Mouse (Mus musculus): Measurements from ENCODE around the gene Vti1b. TPM values are rescaled to one million over a fixed set of nuclear protein-coding genes. Genes with fewer than 3 reads are reported as not detected.
A peak's percentile ranks its signal among the peaks of the same experiment; 100 is the strongest.

The Vti1b gene
- polyA plus RNA-seq, 1 experiment from 2014 or later, result 109 TPM

GRCm38 (mm10) chr12:79131706-79132460 is 40.6 kb downstream of the Vti1b start:
- peaks cover 44% of the 10 kb centered on the region for H3K27me3 ChIP-seq (ENCODE audit: insufficient read depth, poor library complexity, severe bottlenecking)
- H3K4me3 ChIP-seq, result peak overlapping the region; percentile 62
- no peak for DNase-seq (ENCODE audit: low spot score)
- no peak overlapping the region for H3K27ac ChIP-seq
- no peaks in the 10 kb centered on the region for H3K36me3 ChIP-seq
- 31% methylated on average over 5 of the region's 5 CpGs for WGBS
- peaks cover 18% of the 10 kb centered on the region for H3K4me1 ChIP-seq (replicated peaks)
- no peaks in the 10 kb centered on the region for H3K9me3 ChIP-seq

DNA sequence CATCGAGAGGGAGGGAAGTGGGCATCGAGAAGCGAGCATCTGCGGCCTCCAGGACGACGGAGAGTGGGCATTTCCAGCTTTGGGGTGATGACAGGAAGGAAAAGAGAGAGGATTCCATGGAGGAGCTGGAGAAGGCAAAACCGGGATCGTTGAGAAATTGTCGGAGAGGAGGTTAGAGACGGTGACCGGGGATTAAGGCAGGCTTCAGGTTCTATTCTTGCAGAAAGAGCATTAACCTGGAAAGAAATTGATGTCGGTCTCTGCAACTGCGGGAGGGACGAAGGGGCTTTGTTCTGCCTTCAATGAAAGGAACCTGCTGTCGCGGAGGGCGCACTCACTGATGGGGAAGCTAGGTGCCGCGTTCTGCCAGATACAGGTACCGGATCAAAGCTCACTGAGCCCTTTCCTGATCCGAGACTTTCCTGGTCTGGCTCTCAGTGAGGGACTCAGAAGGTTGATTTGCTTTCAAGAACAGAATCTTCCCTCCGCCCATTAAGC is 41.2 kb downstream of the Vti1b start:
- under 1% methylated on average over 22 of the region's 22 CpGs for WGBS
- Histone ChIP-seq H3K9me3 (no peaks in the 10 kb centered on the region), H3K4me3 (peak overlapping the region; percentile 62), H3K4me1 (replicated peaks) (peaks cover 18% of the 10 kb centered on the region), H3K27ac (peak overlapping the region; percentile 45; the same call in 1 of the 2 replicates), H3K27me3 (ENCODE audit: insufficient read depth, poor library complexity, severe bottlenecking) (peaks cover 44% of the 10 kb centered on the region), H3K36me3 (no peaks in the 10 kb centered on the region)
- DNase-seq (ENCODE audit: low spot score), result peak; percentile 24

DNA sequence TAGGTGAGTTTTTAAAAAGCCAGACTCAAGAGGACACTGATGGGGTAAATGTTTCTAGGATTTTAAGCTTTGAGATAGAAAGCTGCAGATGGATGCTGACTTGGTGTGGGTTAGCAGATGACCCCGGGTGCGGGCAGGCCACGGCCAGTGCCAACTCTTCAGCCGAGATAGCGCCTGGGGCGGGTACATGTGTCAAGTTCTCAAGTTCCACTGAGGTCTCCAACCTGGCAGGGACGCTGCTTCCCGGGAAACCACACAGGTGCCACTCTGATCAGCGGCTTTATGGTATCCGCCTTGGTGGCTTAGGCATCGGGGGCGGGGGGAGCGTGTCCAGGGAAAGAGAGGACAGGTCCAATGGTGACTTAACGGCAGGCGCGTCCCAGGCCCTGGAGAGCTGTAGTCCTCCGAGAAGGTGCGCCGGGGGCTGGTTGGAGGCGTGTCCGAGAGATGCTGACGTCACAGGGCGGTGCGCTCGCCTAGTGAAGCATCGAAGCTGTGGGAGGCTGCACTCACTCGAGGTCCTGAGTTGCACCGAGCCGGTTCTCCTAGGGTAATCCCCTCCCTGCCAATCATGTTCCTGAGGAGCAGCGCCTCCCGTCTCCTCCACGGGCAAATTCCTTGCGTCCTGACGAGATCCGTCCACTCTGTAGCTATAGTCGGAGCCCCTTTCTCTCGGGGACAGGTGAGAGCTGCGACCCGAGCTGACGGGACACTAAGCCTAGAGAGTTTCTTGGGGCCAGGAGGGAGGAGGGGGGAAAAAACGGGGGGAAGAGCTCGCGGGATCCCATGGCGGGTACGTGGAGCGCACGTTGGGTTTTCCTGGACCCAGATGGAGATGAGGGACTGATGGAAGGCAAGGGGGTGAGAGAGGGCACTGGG is 41.9 kb downstream of the Vti1b start, which contains the start of gene Arg2:
TSS of gene Arg2 (plus strand) at position 479 of the 879 bp plus-strand sequence.
- peak; percentile 73 for DNase-seq (ENCODE audit: low spot score)
- Histone ChIP-seq H3K4me1 (replicated peaks) (peaks cover 18% of the 10 kb centered on the region), H3K4me3 (peak within 1 kb of the TSS; percentile 62), H3K36me3 (no peaks in the 10 kb centered on the region), H3K27ac (peak within 1 kb of the TSS; percentile 45; the same call in 1 of the 2 replicates), H3K27me3 (ENCODE audit: insufficient read depth, poor library complexity, severe bottlenecking) (peaks cover 44% of the 10 kb centered on the region), H3K9me3 (no peaks in the 10 kb centered on the region)
- WGBS, result under 1% methylated on average over 47 of the region's 47 CpGs

GRCm38 (mm10) chr12:79122820-79123219 is 49.6 kb downstream of the Vti1b start:
- Histone ChIP-seq H3K27me3 (ENCODE audit: insufficient read depth, poor library complexity, severe bottlenecking) (no peaks in the 10 kb centered on the region), H3K4me1 (replicated peaks) (no peaks in the 10 kb centered on the region), H3K4me3 (no peak overlapping the region), H3K9me3 (no peaks in the 10 kb centered on the region), H3K36me3 (no peaks in the 10 kb centered on the region), H3K27ac (no peak overlapping the region)
- no peak for DNase-seq (ENCODE audit: low spot score)
- WGBS, result 33% methylated on average over 3 of the region's 3 CpGs

- H3K4me1 ChIP-seq (replicated peaks), result no peaks in the 10 kb centered on the region
- H3K36me3 ChIP-seq, result no peaks in the 10 kb centered on the region
- H3K9me3 ChIP-seq, result no peaks in the 10 kb centered on the region
- H3K4me3 ChIP-seq, result no peak overlapping the region
- DNase-seq (ENCODE audit: low spot score), result no peak
- no peaks in the 10 kb centered on the region for H3K27me3 ChIP-seq (ENCODE audit: insufficient read depth, poor library complexity, severe bottlenecking)
- 90% methylated on average over 4 of the region's 4 CpGs for WGBS
- H3K27ac ChIP-seq, result no peak overlapping the region
These were observed 53.5 kb downstream of the Vti1b start for GRCm38 (mm10) chr12:79118991-79119390.

Other genes with a start within 250 kb of the Vti1b start
- gene Tmem229b, start 165.0 kb downstream of the Vti1b start, polyA plus RNA-seq (2016; fragmentation: Nextera tagmentation; extraction: Ambion mirVana), result 4.5 and 7.3 TPM in 2 replicates
- 6.7 TPM in 2 replicates for gene Plekhh1, start 143.5 kb downstream of the Vti1b start, polyA plus RNA-seq (2016; fragmentation: Nextera tagmentation; extraction: Ambion mirVana)
- gene Pigh, start 83.0 kb downstream of the Vti1b start, polyA plus RNA-seq (2016; fragmentation: Nextera tagmentation; extraction: Ambion mirVana), result 28.6 and 32.4 TPM in 2 replicates
- gene Arg2, start 41.9 kb downstream of the Vti1b start, polyA plus RNA-seq (2016; fragmentation: Nextera tagmentation; extraction: Ambion mirVana), result 4.4 TPM in 2 replicates
- gene Rdh11, start 19.6 kb upstream of the Vti1b start, polyA plus RNA-seq (2016; fragmentation: Nextera tagmentation; extraction: Ambion mirVana), result 23.8 and 25.6 TPM in 2 replicates
- 1.6 TPM in 2 replicates for gene Rdh12, start 36.2 kb upstream of the Vti1b start, polyA plus RNA-seq (2016; fragmentation: Nextera tagmentation; extraction: Ambion mirVana)
- 11.8 and 15.9 TPM in 2 replicates for gene Zfyve26, start 123.6 kb upstream of the Vti1b start, polyA plus RNA-seq (2016; fragmentation: Nextera tagmentation; extraction: Ambion mirVana)
- gene Rad51b, start 124.6 kb upstream of the Vti1b start, polyA plus RNA-seq (2016; fragmentation: Nextera tagmentation; extraction: Ambion mirVana), result 6.6 and 7.9 TPM in 2 replicates

Data from hindbrain, embryonic 10.5 days (tissue).